In the genomic region with DNA sequence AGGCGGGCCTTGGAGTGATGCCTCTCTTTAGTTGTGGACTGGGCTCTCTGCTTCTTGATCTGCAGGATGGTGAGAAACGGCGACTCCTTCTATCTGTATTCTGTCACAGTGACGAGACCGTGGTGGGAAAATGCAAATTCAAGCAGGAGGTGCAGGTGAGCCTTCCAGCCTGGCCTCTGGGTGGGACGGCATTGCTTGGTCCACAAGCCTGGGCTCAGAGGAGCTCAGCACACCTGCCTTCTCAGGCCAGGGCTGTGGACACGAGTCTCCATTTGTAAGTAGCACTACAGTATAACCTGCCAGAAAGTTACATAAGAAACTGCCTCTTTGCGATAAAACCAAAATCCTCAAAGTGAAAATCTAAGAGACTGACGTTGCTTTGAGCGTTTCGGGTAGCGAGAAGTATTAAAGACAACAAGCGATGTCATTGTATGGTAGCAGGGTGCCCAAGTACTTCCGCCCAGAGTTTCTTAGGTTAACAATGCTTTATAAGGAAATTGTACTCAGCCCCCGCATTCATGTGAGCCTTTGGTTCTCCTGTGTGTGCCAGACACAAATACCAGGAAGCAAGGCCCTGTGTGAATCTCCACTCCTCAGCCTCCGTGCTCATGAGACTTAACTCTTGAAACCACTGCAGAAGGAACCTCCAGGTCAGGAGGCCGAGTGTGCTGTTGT, we compare ENCODE assay signal across 25 mouse cellular contexts. TPM values are rescaled to one million over a fixed set of nuclear protein-coding genes. Genes with fewer than 3 reads are reported as not detected.
DNase-seq lines count a peak whose midpoint lies in the region; ATAC-seq lines count a peak whose summit lies in the region.
"Had no signal": no experiment of that assay in that cellular context is flagged by ENCODE, and none has a peak within 500 bp of the region (broad histone marks: within the 10 kb centered on the region; RNA-seq: fewer than 3 reads in every experiment).

No protein-coding gene starts in this region.

- H3K27ac ChIP-seq in heart, embryonic 16.5 days (ENCODE audit: low read length), result 0 out of 2 replicates have a peak overlapping the region, but pooled peaks have one; percentile 14
- H3K27ac ChIP-seq in heart, embryonic 10.5 days, result no peak overlapping the region
- peak overlapping the region; percentile 33; the same call in 1 of the 2 replicates for H3K27ac ChIP-seq in stomach, embryonic 15.5 days
- H3K27ac ChIP-seq: hindbrain, embryonic 14.5 days; kidney, embryonic 15.5 days; lung, embryonic 15.5 days; neural tube, embryonic 13.5 days had no signal

- 72% methylated on average over 17 of the region's 17 CpGs for WGBS in heart, embryonic 16.5 days
- 84% methylated on average over 17 of the region's 17 CpGs for WGBS in heart, embryonic 10.5 days
- 74% methylated on average over 17 of the region's 17 CpGs for WGBS in stomach, embryonic 15.5 days

- peaks cover 12% of the 10 kb centered on the region for H3K4me1 ChIP-seq in heart, embryonic 16.5 days (ENCODE audit: control insufficient read depth, insufficient read depth, low read length)
- peaks cover 14% of the 10 kb centered on the region; the same call in 1 of the 2 replicates for H3K4me1 ChIP-seq in heart, embryonic 10.5 days
- no peaks in the 10 kb centered on the region for H3K4me1 ChIP-seq in stomach, embryonic 15.5 days

- DNase-seq in heart, embryonic 10.5 days (ENCODE audit: low spot score), result no peak
- DNase-seq in lung, postnatal 36 days, result peak; percentile 42
- no peak for DNase-seq in lung, postnatal 10 days
- DNase-seq in brain, adult 2 months (ENCODE audit: low read depth, low spot score), result peak; percentile 53
- no peak for DNase-seq in thymus, postnatal 25 days
- DNase-seq in kidney, adult 8-10 months, result no peak
- DNase-seq: cerebellum, postnatal 25 days; heart, adult 18-20 months; layer of hippocampus, postnatal 36 days; left cerebral cortex, postnatal 4 days; right cerebral cortex, postnatal 14 days had no signal

- H3K36me3 ChIP-seq in heart, embryonic 16.5 days (ENCODE audit: control insufficient read depth, insufficient read depth), result peaks cover 16% of the 10 kb centered on the region
- H3K36me3 ChIP-seq in heart, embryonic 10.5 days, result peaks cover 23% of the 10 kb centered on the region
- peaks cover 8% of the 10 kb centered on the region; the same call in 1 of the 2 replicates for H3K36me3 ChIP-seq in stomach, embryonic 15.5 days
- H3K36me3 ChIP-seq: G1E had no signal

- H3K9ac ChIP-seq in heart, embryonic 16.5 days (ENCODE audit: low read length), result no peak overlapping the region
- no peak overlapping the region for H3K9ac ChIP-seq in stomach, embryonic 15.5 days
- H3K9ac ChIP-seq: hindbrain, embryonic 14.5 days; kidney, embryonic 15.5 days; lung, embryonic 15.5 days; neural tube, embryonic 13.5 days had no signal

- H3K4me3 ChIP-seq in heart, embryonic 16.5 days (ENCODE audit: low read length), result no peak overlapping the region
- no peak overlapping the region for H3K4me3 ChIP-seq in heart, embryonic 10.5 days
- H3K4me3 ChIP-seq in stomach, embryonic 15.5 days (replicated peaks), result no peak overlapping the region
- H3K4me3 ChIP-seq: kidney, embryonic 15.5 days; lung, embryonic 15.5 days; neural tube, embryonic 13.5 days had no signal

- ATAC-seq in heart, embryonic 16.5 days (replicated peaks; ENCODE audit: extremely low read depth, insufficient read depth, low FRiP score), result no peak
- no peak for ATAC-seq in stomach, embryonic 15.5 days (ENCODE audit: insufficient read depth, low FRiP score, low read depth)
- ATAC-seq: forebrain, embryonic 14.5 days had no signal

- peaks cover 4% of the 10 kb centered on the region; the same call in 1 of the 2 replicates for H3K9me3 ChIP-seq in heart, embryonic 16.5 days (replicated peaks; ENCODE audit: control insufficient read depth, low read length)
- no peaks in the 10 kb centered on the region for H3K9me3 ChIP-seq in heart, embryonic 10.5 days
- no peaks in the 10 kb centered on the region for H3K9me3 ChIP-seq in stomach, embryonic 15.5 days
- H3K9me3 ChIP-seq: G1E; kidney, embryonic 15.5 days; lung, embryonic 15.5 days; neural tube, embryonic 13.5 days had no signal

- no peaks in the 10 kb centered on the region for H3K27me3 ChIP-seq in heart, embryonic 16.5 days (ENCODE audit: control insufficient read depth, insufficient read depth, low read length)
- no peaks in the 10 kb centered on the region for H3K27me3 ChIP-seq in heart, embryonic 10.5 days (ENCODE audit: insufficient read depth, poor library complexity, severe bottlenecking)
- no peaks in the 10 kb centered on the region for H3K27me3 ChIP-seq in stomach, embryonic 15.5 days (replicated peaks)
- H3K27me3 ChIP-seq: kidney, embryonic 15.5 days; lung, embryonic 15.5 days; neural tube, embryonic 13.5 days had no signal

- no peak overlapping the region for H3K4me2 ChIP-seq in heart, embryonic 16.5 days (ENCODE audit: low read depth, low read length)
- no peak overlapping the region for H3K4me2 ChIP-seq in stomach, embryonic 15.5 days
- H3K4me2 ChIP-seq: hindbrain, embryonic 14.5 days; kidney, embryonic 15.5 days; lung, embryonic 15.5 days; midbrain, embryonic 11.5 days; neural tube, embryonic 13.5 days had no signal

RNA-seq across cellular contexts. Expression of gene 1700029H14Rik, which starts 54.7 kb away (rescaled TPM):
- not detected in 2 replicates for polyA plus RNA-seq in heart, embryonic 16.5 days (2015; fragmentation: Nextera tagmentation; extraction: Ambion mirVana)
- polyA plus RNA-seq in heart, embryonic 10.5 days (2016; fragmentation: Nextera tagmentation; extraction: Ambion mirVana), result not detected in 2 replicates
- polyA plus RNA-seq in stomach, embryonic 15.5 days (2015; fragmentation: Nextera tagmentation; extraction: Ambion mirVana), result not detected in 2 replicates
- polyA plus RNA-seq: C2C12; forebrain, embryonic 14.5 days; G1E; heart, postnatal 0 days; hindbrain, embryonic 14.5 days; kidney, embryonic 15.5 days; large intestine, adult 2 months; liver, adult 2 months; lung, embryonic 15.5 days; midbrain, embryonic 11.5 days; neural tube, embryonic 13.5 days; thymus, postnatal 0 days had no signal

Comparison
In these comparisons a context has a peak if more than half of its experiments do, and no peak if none do; other contexts are left out.
1. DNase-seq: peak in lung, postnatal 36 days (single experiment) and brain, adult 2 months (single experiment); none in heart, embryonic 10.5 days (single experiment), lung, postnatal 10 days (single experiment), thymus, postnatal 25 days (single experiment) and kidney, adult 8-10 months (0 of 2).